Mouse (Mus musculus): Measurements from ENCODE around the gene Eif4ebp2. TPM values are rescaled to one million over a fixed set of nuclear protein-coding genes. Genes with fewer than 3 reads are reported as not detected.

The Eif4ebp2 gene
- polyA plus RNA-seq, 1 experiment from 2014 or later, result 52.8 TPM

DNA sequence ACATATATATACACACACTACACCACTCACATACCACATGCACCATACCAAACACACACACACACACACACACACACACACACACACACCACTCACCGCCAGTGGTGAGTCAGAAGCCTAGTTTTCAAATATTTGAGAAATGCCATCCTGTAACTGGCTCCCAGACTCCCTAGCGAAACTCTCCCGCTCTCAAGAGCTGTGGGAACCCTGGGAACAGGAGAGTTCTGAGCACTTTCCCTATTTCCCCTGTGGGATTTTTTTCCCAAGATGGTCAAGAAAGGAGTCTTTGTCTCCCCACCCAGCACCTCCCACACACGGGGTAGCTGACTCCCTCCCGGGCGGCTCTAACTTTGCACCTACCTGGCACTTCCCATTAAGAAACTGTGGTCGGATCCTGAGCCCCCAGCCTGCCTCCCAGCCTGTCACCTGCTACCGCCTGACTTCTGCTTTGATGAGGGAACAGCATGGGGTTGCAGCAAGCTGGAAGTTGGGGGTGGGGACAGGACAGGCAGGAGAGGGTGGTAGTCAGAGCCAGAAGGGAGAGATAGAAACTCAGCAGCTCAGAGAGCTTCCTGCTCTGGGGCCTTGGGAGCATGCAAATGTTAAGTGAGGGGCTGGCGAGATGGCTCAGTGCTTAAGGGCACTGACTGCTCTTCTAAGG is 57.9 kb downstream of the Eif4ebp2 start:
- no peak overlapping the region for H3K27ac ChIP-seq (ENCODE audit: low read length)
- 0 out of 2 replicates have a peak overlapping the region, but pooled peaks have one; percentile 14 for H3K9ac ChIP-seq (replicated peaks; ENCODE audit: low read depth, low read length)
- H3K27me3 ChIP-seq (ENCODE audit: control insufficient read depth, insufficient read depth, low read length), result no peaks in the 10 kb centered on the region
- H3K4me3 ChIP-seq (ENCODE audit: low read depth, low read length), result no peak overlapping the region
- peak; percentile 43; the same call in 1 of the 2 replicates for ATAC-seq (ENCODE audit: insufficient number of reproducible peaks, insufficient read depth, low FRiP score, low read depth)
- 0 out of 2 replicates have a peak overlapping the region, but pooled peaks have one; percentile 23 for H3K4me2 ChIP-seq (replicated peaks; ENCODE audit: low read depth, low read length)
- 15% methylated on average over 9 of the region's 9 CpGs for WGBS
- no peaks in the 10 kb centered on the region for H3K9me3 ChIP-seq (ENCODE audit: control insufficient read depth, low read depth, low read length)
- H3K36me3 ChIP-seq (ENCODE audit: control insufficient read depth, insufficient read depth, low read length), result no peaks in the 10 kb centered on the region
- peaks cover 6% of the 10 kb centered on the region; the same call in 1 of the 2 replicates for H3K4me1 ChIP-seq (ENCODE audit: control insufficient read depth, insufficient read depth, low read length)

DNA sequence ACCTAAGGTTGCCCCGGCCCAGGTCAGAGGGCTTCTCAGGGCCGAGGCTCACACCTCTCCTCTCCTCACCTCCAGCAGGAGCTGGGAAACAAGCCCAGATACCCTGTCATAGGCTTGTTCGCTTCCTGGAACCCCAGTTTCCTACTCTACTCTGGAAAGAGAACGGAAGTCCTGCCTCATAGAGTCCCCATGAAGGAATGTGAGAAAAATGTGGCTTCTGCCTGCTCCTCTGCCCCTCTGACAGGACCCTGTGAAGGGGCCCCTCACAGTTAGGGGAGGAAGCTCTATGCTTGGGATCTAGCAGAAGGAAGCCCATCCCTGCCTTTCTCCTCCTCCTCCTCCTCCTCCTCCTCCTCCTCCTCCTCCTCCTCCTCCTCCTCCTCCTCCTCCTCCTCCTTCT is 59.9 kb downstream of the Eif4ebp2 start:
- H3K27me3 ChIP-seq (ENCODE audit: control insufficient read depth, insufficient read depth, low read length), result no peaks in the 10 kb centered on the region
- ATAC-seq (ENCODE audit: insufficient number of reproducible peaks, insufficient read depth, low FRiP score, low read depth), result no peak
- WGBS, result 27% methylated on average over 4 of the region's 4 CpGs
- H3K9ac ChIP-seq (replicated peaks; ENCODE audit: low read depth, low read length), result no peak overlapping the region
- no peaks in the 10 kb centered on the region for H3K36me3 ChIP-seq (ENCODE audit: control insufficient read depth, insufficient read depth, low read length)
- H3K4me2 ChIP-seq (replicated peaks; ENCODE audit: low read depth, low read length), result no peak overlapping the region
- H3K4me1 ChIP-seq (ENCODE audit: control insufficient read depth, insufficient read depth, low read length), result peaks cover 6% of the 10 kb centered on the region; the same call in 1 of the 2 replicates
- no peak overlapping the region for H3K4me3 ChIP-seq (ENCODE audit: low read depth, low read length)
- no peaks in the 10 kb centered on the region for H3K9me3 ChIP-seq (ENCODE audit: control insufficient read depth, low read depth, low read length)
- no peak overlapping the region for H3K27ac ChIP-seq (ENCODE audit: low read length)

- 64% methylated on average over 2 of the region's 2 CpGs for WGBS
- Histone ChIP-seq H3K9ac (replicated peaks; ENCODE audit: low read depth, low read length) (no peak overlapping the region), H3K9me3 (ENCODE audit: control insufficient read depth, low read depth, low read length) (no peaks in the 10 kb centered on the region), H3K4me3 (ENCODE audit: low read depth, low read length) (no peak overlapping the region), H3K4me1 (ENCODE audit: control insufficient read depth, insufficient read depth, low read length) (peaks cover 6% of the 10 kb centered on the region; the same call in 1 of the 2 replicates), H3K36me3 (ENCODE audit: control insufficient read depth, insufficient read depth, low read length) (no peaks in the 10 kb centered on the region), H3K27me3 (ENCODE audit: control insufficient read depth, insufficient read depth, low read length) (no peaks in the 10 kb centered on the region), H3K27ac (ENCODE audit: low read length) (no peak overlapping the region), H3K4me2 (replicated peaks; ENCODE audit: low read depth, low read length) (no peak overlapping the region)
- no peak for ATAC-seq (ENCODE audit: insufficient number of reproducible peaks, insufficient read depth, low FRiP score, low read depth)
Observed at GRCm38 (mm10) chr10:61390148-61390547, 62.3 kb downstream of the Eif4ebp2 start.

GRCm38 (mm10) chr10:61389020-61389419 is 63.4 kb downstream of the Eif4ebp2 start:
- H3K4me2 ChIP-seq (replicated peaks; ENCODE audit: low read depth, low read length), result no peak overlapping the region
- no peak overlapping the region for H3K9ac ChIP-seq (replicated peaks; ENCODE audit: low read depth, low read length)
- no peak overlapping the region for H3K27ac ChIP-seq (ENCODE audit: low read length)
- no peaks in the 10 kb centered on the region for H3K9me3 ChIP-seq (ENCODE audit: control insufficient read depth, low read depth, low read length)
- ATAC-seq (ENCODE audit: insufficient number of reproducible peaks, insufficient read depth, low FRiP score, low read depth), result no peak
- 73% methylated on average over 5 of the region's 5 CpGs for WGBS
- H3K4me1 ChIP-seq (ENCODE audit: control insufficient read depth, insufficient read depth, low read length), result peaks cover 9% of the 10 kb centered on the region; the same call in 1 of the 2 replicates
- H3K4me3 ChIP-seq (ENCODE audit: low read depth, low read length), result no peak overlapping the region
- no peaks in the 10 kb centered on the region for H3K27me3 ChIP-seq (ENCODE audit: control insufficient read depth, insufficient read depth, low read length)
- H3K36me3 ChIP-seq (ENCODE audit: control insufficient read depth, insufficient read depth, low read length), result no peaks in the 10 kb centered on the region

- Histone ChIP-seq H3K27ac (ENCODE audit: low read length) (no peak overlapping the region; the same call in 1 of the 2 replicates), H3K4me2 (replicated peaks; ENCODE audit: low read depth, low read length) (no peak overlapping the region), H3K27me3 (ENCODE audit: control insufficient read depth, insufficient read depth, low read length) (no peaks in the 10 kb centered on the region), H3K9ac (replicated peaks; ENCODE audit: low read depth, low read length) (no peak overlapping the region), H3K4me3 (ENCODE audit: low read depth, low read length) (no peak overlapping the region), H3K36me3 (ENCODE audit: control insufficient read depth, insufficient read depth, low read length) (no peaks in the 10 kb centered on the region), H3K9me3 (ENCODE audit: control insufficient read depth, low read depth, low read length) (no peaks in the 10 kb centered on the region), H3K4me1 (ENCODE audit: control insufficient read depth, insufficient read depth, low read length) (peaks cover 19% of the 10 kb centered on the region)
- no peak for ATAC-seq (ENCODE audit: insufficient number of reproducible peaks, insufficient read depth, low FRiP score, low read depth)
- 36% methylated on average over 6 of the region's 6 CpGs for WGBS
Observed at GRCm38 (mm10) chr10:61386284-61386683, 66.2 kb downstream of the Eif4ebp2 start.

- no peak for ATAC-seq (ENCODE audit: insufficient number of reproducible peaks, insufficient read depth, low FRiP score, low read depth)
- Histone ChIP-seq H3K4me3 (ENCODE audit: low read depth, low read length) (no peak overlapping the region), H3K4me2 (replicated peaks; ENCODE audit: low read depth, low read length) (no peak overlapping the region), H3K27ac (ENCODE audit: low read length) (no peak overlapping the region), H3K4me1 (ENCODE audit: control insufficient read depth, insufficient read depth, low read length) (peaks cover 23% of the 10 kb centered on the region), H3K36me3 (ENCODE audit: control insufficient read depth, insufficient read depth, low read length) (no peaks in the 10 kb centered on the region), H3K27me3 (ENCODE audit: control insufficient read depth, insufficient read depth, low read length) (no peaks in the 10 kb centered on the region), H3K9me3 (ENCODE audit: control insufficient read depth, low read depth, low read length) (no peaks in the 10 kb centered on the region), H3K9ac (replicated peaks; ENCODE audit: low read depth, low read length) (no peak overlapping the region)
- WGBS, result 70% methylated on average over 6 of the region's 6 CpGs
Observed at GRCm38 (mm10) chr10:61385174-61385573, 67.3 kb downstream of the Eif4ebp2 start.

DNA sequence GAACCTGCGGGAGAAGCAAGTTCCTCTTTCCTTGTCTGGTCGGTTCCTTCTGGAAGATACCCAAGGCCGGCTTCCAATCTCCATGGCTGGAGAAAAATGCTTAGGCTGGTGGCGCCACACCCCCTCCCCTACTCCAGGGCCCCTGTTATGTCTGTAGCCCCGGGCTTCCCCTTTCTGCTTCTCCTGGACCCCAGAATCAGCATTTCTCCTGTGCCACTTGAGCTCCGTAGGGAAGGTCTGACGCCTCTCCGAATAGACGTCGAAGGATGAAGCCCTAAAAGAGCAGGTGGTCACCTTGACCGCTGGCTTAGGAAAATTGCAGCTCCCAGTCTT is 68.8 kb downstream of the Eif4ebp2 start:
- H3K36me3 ChIP-seq (ENCODE audit: control insufficient read depth, insufficient read depth, low read length), result no peaks in the 10 kb centered on the region
- H3K4me1 ChIP-seq (ENCODE audit: control insufficient read depth, insufficient read depth, low read length), result peaks cover 25% of the 10 kb centered on the region
- H3K4me2 ChIP-seq (replicated peaks; ENCODE audit: low read depth, low read length), result peak overlapping the region; percentile 97
- H3K9ac ChIP-seq (replicated peaks; ENCODE audit: low read depth, low read length), result peak overlapping the region; percentile 72
- no peaks in the 10 kb centered on the region for H3K9me3 ChIP-seq (ENCODE audit: control insufficient read depth, low read depth, low read length)
- H3K27ac ChIP-seq (ENCODE audit: low read length), result 0 out of 2 replicates have a peak overlapping the region, but pooled peaks have one; percentile 39
- H3K27me3 ChIP-seq (ENCODE audit: control insufficient read depth, insufficient read depth, low read length), result no peaks in the 10 kb centered on the region
- peak; percentile 4; the same call in 1 of the 2 replicates for ATAC-seq (ENCODE audit: insufficient number of reproducible peaks, insufficient read depth, low FRiP score, low read depth)
- 2% methylated on average over 11 of the region's 11 CpGs for WGBS
- H3K4me3 ChIP-seq (ENCODE audit: low read depth, low read length), result peak overlapping the region; percentile 67

DNA sequence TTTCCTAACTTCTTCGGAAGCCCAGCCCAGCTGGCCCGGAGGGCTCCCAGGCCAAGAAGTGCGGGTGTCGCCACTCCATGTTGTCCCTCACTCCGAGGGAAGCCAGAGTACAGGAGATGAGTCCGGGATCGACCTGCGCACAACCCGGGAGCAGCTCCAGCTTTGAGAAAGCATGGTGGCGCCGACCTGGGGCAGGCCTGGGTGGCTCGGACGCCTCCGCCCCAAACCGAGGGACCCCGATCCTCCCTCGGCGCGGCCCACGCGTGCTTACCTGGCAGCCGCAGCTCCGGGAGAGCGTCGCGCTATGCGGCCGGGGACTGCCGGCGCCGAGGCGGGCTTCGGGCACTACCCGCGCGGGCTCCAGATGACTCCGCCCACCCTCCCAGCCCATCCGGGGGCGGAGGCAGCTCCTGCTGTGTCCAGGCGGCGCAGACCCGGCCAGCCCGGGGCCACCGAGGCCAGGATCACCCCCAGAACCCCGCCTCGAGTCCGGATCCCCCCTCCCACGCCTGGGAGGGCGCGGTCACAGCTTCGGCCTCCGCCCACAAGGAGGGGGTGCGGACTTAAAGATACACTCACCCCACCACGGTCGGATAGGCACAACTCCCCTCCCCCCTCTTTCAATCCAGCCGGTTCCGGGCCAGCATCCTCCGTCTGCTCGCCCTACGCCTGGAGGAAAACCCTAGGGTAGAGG is 69.3 kb downstream of the Eif4ebp2 start, which contains the start of gene Pald1:
Gene Pald1 (minus strand): TSS at position 510 of the 694 bp plus-strand sequence.
- H3K4me1 ChIP-seq (ENCODE audit: control insufficient read depth, insufficient read depth, low read length), result peaks cover 25% of the 10 kb centered on the region
- WGBS, result under 1% methylated on average over 60 of the region's 60 CpGs
- ATAC-seq (ENCODE audit: insufficient number of reproducible peaks, insufficient read depth, low FRiP score, low read depth), result peak; percentile 90
- H3K36me3 ChIP-seq (ENCODE audit: control insufficient read depth, insufficient read depth, low read length), result no peaks in the 10 kb centered on the region
- no peaks in the 10 kb centered on the region for H3K27me3 ChIP-seq (ENCODE audit: control insufficient read depth, insufficient read depth, low read length)
- peak within 1 kb of the TSS; percentile 72 for H3K9ac ChIP-seq (replicated peaks; ENCODE audit: low read depth, low read length)
- peak within 1 kb of the TSS; percentile 97 for H3K4me2 ChIP-seq (replicated peaks; ENCODE audit: low read depth, low read length)
- no peaks in the 10 kb centered on the region for H3K9me3 ChIP-seq (ENCODE audit: control insufficient read depth, low read depth, low read length)
- peak within 1 kb of the TSS; percentile 52 for H3K27ac ChIP-seq (ENCODE audit: low read length)
- H3K4me3 ChIP-seq (ENCODE audit: low read depth, low read length), result peak within 1 kb of the TSS; percentile 67

All from stomach, embryonic 14.5 days (tissue).